Mouse (Mus musculus) T-cell, adult 2 months (primary cell): Measurements from ENCODE around the gene Cntn1.

ENCODE experiments used
- DNase-seq: peaks from one replicate; pipeline ENCODE4 v3.0.0; 2022; ENCODE audit warnings: low spot score

Cntn1 gene

DNA sequence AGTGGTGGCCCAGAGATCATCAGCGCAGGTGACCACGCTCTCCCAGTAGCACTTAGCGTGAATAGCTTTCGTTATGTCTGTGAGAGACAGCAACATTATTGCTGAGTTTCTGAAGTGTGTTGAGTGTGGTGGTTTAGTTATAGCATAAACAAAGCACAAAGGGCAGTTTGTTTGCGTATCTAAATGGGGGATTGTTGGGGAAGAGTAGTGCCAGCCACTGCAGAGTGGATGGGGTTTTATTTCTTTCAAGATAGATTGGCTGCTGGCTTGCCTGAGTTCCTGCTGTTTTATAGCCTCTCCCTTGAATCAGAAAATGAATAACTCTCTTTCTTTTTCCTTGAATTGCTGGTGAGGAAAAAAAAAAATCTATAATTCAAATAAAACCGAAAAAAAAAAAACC lies 86.1 kb downstream of the Cntn1 start:
- DNase-seq: no peak

DNA sequence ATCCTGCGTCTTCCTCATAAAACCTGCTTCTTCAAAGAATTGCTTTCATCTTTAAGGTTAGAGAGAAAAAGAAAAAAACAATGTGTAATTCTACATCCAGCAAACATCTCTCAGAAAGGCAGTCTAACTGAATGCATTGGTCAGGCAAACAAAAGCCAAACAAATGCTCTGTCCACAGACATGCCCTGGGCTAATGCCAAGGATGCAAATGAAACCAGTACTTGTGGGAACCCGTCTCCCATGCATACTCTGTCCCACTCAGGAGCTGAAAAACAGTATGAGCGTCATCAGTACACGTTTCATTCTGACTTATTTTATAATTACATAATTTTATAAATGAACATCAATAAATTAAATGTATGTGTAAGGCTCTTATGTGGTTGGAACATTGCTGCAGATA lies 91.0 kb downstream of the Cntn1 start:
- no peak for DNase-seq

DNA sequence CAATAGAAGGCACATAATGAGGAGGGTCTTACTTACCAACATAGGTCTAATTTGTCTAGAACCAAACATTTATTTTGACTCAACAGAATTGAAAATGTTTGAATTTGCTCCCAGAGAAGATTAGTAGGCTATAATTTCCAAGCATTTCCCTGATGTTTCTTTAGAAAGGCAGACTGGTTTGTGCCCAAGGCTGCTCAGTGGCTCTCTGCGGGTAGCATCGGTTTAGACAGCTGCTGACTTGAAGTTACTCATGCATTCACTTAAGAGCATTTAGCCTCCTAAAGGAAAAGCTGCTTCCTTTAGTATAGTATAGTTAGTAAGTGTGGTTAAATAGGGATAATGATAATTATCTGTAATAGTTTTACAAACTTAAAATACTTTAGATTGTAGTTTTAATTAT lies 104.0 kb downstream of the Cntn1 start:
- no peak for DNase-seq

DNA sequence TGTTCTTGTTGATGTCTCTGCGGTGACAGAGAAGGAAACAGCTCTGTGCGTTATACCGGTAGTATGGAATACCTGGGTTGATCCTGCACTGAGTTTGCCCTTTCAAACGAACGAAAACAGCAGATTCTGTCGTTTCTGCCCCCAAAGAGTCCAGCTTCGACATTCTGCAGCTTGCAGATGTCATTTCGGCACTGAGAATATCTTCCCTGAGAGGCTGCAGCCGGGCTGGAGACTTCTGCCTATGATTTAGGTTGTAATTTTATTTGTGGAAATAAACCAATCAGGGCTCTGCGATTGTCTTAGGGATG lies 109.8 kb downstream of the Cntn1 start:
- no peak for DNase-seq

DNA sequence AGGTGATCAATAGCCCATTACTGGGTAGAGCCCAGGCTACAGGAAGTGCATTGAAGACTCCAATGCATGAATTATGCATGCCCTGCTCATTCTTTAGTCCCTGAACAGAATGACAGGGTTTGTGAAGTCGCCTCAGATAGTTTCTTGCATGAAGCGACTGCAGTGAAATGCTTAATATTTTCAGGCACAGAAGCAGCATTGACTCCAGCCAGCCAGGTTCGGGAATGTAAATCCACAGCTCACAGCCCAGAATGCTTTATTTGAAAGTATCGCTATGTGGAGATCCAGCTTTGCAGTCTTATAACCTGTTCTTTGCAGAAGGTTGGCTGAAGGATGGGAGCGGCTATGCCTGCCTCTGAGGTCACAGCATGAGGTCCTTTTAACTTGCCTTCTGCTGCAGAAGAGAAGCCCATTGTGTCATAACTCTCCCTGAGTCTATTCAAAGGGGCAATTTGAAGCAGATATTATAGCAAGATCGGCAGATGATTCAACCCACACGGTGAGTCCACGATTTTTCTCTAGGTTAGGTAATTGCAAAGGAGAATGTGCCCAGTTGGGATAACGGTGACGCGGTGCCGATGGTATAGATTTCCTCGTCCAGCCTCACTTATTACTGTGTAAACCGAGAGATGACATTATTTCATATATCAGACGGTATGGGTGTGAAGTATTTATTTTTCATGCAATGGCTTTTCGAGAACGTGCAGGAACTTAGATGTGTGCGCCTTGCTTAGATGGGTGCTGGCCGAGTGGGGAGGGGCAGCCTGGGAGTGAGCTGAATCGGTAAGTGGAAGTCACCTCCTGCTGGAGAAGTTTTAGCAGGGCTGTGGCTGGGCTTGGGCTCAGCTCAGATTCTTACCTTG lies 110.4 kb downstream of the Cntn1 start:
- no peak for DNase-seq

DNA sequence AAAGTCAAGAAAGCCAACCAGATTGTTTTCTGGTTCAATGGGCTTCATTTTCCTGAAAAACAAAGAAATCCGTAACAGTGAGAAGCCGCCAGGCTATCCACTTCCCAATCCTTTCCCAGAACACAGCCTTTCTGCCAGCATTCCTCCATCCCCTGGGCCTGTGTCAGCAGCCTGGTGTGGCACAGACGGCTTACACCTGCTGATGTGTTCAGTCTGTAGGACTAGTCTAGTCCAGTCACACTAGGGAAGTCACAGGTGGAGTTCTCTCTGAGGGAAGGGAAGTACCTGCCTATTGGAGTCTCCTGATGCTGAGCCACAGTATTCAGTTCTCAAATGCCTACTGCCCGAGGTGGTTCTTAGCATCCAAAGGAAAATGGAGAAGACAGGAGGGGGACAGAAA lies 111.9 kb downstream of the Cntn1 start:
- DNase-seq: no peak

DNA sequence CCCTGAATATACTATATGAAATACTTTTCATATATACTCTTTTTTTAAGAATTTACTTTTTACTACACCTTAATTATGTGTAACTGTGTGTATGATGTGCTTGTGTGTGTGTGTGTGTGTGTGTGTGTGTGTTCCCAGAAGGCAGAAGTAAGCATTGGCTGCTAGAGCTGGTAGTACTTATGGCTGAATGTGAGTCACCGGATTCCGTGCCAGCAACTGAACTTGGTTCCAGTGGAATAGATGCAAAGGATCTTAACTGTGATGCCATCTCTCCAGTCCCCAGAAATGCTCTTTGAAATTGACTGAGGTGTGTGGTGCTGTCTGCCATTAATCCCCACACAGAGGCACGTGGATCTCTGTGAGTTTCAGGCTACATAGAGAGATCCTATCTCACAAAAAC lies 113.2 kb downstream of the Cntn1 start:
- no peak for DNase-seq

DNA sequence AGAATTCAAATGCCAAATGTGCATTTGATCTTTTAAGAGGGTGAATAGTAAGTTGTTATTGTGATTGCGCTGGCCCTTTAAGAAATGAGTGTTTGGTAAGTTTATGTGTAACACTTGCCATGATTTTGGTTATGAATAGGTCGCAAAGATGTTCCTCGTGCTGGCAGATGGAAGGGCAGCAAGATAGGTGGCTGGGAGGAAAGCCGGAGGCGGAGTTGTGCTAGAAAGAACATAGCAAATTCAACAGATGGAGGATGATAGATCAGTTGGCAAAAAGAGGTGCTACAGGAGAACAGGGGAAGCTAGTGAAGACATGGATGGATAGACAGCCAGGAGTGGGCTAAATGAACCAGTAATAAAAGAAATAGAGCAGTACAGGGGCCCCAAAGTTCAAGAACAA lies 115.3 kb downstream of the Cntn1 start:
- DNase-seq: no peak

DNA sequence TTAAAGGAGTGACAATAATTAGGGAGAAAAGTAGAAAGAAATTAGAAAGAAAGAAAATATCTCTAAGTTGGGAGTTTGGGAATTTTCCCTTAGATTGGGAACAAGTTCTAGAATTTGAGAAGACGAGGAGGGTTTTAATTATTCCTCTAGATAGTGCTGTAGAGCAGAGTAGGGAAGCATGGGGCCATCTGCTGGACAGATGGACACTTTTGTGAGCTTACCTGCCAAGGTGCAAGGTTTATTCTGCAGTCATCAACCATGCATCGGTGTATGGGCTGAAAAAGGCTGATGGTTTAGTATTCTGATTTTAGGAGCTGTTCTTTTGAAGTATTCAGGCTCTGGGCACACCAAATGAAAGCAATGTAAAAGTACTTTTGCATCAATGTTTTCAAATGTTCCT lies 124.8 kb downstream of the Cntn1 start:
- DNase-seq: no peak

DNA sequence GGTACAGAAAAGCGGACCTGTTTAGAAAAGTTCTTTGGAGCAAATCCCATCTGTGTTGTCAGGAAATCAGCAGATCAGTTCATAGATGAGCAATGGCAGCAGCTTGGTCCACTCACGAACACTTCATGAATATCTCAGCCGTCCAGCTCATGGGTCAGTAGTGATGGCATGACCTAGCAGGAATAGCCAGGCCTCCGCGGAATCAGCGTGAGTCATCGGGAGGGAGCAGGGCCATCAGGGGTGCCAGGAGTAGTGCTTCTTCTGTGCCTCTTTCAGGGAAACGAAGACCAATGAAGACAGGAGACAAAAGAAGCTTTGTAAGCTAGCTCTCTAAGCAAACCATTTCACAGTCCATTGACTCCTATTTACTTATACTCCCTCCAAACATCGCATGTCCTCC lies 126.4 kb downstream of the Cntn1 start:
- DNase-seq: no peak

DNA sequence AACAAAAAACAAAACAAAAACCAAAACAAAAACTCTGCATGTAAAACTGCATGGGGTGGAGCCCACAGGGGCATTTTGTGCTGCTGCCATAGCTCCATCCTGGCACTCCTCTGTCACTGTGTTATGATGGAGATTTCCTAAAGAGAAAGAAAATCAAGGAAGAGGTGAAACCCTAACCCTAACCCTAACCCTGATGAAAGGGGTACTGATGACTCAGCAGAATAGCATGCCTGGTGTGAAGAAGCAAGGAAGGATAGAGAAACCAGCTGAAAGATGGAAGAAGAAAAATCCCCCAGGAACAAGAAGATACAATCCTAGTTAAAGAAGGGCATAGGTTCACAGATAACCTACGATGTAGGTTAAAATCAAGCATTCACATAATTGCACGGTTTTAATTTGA lies 134.5 kb downstream of the Cntn1 start:
- DNase-seq: no peak

DNA sequence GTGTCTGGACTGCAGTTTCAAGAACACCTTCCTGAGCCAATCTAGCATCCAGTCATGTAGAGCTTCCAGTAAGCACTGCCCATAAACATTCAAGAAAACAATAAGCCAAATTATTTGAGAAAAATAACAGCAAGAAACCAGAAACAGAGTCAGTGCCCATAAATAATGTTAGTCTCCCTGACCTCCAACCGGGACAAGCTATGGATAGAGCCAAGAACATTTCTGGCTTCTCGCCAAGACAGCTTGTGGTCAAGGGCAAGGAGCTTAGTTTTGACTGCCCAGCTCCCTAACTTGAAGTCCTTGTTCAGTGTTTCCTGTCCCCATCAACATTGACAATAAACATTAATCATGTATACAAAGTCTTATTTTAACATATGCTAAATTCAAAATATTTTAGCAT lies 139.0 kb downstream of the Cntn1 start:
- DNase-seq: no peak

DNA sequence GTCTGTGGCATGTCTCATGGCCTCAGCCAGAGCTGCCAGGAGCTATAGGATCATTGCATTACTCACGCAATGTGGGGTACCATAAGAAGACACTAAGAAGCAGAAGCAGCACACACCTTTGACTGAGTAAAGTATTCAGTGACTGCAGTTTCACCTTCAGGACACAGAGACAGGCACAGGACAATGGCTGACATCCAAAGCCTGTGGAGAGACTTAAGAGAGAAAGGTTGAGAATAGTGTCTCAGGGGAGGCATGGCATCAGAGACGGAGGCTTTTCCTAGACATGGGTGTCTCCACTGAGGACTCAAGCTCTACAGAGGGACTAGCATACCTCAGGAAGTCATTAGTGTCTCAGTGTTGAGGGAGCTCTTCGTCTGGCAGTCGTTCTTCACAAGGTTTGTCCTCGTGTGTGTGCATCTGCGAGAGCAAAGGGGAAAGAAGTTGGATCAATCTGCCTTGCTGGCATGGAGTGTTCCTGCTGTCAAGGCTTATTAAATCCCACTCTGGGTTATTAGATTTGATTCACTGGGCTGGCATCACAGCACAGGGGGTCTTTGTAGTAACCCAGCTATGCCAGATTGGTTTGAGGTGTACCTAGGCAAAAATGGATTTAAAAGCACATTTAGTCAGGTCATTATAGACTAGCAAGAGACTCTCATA lies 149.5 kb downstream of the Cntn1 start:
- DNase-seq: no peak

DNA sequence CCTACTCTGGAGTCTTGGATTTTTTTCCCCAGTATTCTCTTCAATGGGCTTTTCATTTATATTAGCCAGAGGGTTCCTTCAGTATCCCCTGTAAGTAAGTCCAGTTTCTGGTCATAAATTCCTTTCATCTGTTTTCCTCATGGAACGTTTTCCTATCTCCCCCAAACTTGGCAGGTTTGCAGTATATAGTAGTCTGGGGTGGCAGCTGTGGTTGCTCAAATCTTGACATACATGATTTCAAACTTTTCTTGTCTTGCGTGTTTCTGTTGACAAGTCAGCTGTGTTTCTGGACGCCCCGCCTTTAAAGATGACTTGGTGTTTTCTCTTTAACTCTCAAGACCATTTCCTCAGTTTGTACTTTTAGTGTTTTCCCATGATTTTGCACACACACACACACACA lies 155.7 kb downstream of the Cntn1 start:
- DNase-seq: no peak

DNA sequence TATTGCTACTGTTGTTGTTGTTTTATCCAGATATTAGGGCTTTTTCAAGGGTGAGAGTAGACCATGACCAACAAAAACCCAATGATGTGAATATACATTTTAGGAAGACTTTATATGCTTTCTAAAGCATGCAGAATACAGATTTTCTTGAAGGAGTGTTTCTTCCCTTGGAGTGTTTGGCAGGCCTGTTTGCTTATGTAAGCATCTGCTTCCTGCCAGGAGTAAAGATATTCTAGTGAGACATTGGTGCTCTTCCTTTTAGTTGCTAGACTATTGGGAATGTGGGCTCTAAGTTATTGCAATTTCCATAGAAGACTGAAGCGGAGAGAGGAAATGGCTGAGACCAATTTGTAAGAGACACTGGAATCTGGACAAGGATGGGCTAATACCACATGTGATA lies 158.8 kb downstream of the Cntn1 start:
- DNase-seq: no peak

DNA sequence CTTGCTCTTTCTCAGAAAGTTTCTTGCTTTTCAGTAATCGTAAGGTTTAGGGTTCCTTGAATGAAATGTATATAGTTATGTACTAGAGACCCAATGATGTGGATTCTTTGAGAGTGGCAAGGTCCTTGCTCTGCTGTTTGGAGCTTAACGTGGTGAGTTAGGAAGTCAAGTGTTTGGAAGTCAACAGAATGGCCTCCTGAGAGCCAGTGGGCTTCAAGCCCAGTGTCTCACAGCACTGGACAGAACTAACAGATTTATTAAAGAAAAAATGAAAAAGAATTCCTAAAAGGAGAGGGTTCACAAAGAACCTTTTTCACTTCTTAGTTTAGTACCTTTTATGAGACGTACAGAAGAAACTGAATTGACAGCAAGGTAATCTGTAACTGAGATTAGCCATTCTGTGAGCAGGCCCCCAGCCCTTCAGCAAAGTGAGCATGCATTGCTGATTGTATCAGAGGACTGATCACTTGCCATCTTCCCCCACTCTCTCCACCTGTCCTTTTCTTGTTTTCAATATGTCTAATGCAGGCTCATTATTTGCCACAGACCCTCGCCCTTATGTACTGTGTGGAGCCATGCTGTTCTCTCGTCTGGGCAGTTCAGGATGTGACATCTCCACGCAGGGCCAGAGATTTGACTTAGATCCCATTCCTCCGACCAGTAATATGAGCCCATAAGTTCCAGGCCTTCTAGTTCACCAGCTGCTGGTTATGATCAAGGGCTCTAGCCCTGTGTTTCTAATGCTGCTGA lies 159.7 kb downstream of the Cntn1 start:
- no peak for DNase-seq

DNA sequence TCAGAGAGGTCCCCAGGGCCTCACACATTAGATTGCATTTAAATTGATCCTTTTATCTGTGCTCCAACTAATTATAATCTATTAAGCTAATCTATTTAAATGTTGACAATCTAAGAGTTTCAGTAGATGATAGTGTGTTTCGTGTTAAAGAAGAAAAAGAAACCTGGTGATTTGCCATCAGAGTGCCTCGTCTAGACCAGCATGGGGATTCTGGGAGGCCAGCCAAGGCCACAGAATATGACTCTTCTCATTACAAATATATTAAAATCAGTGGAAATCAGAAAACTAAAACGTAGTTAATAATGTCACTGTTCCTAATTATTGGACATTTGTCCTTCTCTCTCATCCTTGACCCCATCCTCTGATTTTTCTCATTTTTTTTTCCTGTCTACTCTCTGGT lies 164.9 kb downstream of the Cntn1 start:
- DNase-seq: no peak

DNA sequence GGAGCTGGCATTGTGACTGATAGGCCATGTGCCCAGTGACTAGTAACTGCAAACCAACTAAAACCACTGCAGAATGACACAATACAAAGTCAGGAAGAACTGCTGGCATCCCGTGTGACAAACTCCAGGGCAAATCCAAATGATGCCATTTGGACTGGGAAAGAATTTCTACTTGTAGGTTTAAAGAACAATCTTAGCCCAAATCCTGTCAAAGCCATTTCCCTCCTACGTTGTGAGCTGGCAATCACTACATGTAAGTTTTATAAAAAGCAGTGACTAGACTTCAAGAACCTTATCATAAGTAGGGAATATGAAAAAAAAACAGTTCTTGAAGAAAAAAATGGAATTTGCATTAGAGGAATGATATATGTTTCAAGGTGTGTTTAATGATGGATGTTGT lies 170.5 kb downstream of the Cntn1 start:
- no peak for DNase-seq

DNA sequence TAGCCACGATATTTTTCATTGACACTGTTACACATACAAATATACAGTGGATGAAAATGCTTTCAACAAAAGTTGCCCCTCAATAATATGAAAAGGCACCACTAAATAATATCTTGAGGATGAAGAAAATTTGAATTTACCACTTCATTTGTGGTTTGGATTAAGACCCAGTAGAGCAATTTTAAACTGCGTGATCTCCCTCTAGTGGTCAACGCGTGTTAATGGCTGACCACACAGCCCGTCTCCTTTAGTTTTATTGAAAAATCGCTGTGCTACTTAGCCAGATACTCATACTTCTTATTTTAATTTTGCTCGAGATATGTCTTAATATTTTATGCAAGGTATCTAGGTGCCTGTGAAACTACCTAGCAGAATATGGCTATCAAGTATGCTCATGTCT lies 180.4 kb downstream of the Cntn1 start:
- DNase-seq: no peak

DNA sequence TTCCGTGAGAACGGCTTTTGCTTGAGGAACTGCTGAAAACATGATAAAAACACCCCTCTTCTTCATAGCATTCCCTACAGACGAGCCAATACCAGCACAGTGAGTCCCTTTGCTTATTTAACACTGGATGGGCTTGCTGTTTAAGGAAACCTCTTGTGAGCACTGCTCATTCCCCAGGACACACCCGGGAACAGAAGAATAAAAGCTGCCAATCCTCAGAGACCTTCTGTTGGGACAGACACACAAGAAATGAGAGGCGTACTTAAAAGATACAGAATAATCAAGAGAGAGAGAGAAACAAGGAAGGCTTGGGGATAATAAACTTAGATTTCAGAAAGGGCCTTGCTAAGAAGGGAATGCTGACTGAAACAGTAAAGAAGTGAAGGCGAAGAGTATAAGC lies 184.9 kb downstream of the Cntn1 start:
- no peak for DNase-seq

DNA sequence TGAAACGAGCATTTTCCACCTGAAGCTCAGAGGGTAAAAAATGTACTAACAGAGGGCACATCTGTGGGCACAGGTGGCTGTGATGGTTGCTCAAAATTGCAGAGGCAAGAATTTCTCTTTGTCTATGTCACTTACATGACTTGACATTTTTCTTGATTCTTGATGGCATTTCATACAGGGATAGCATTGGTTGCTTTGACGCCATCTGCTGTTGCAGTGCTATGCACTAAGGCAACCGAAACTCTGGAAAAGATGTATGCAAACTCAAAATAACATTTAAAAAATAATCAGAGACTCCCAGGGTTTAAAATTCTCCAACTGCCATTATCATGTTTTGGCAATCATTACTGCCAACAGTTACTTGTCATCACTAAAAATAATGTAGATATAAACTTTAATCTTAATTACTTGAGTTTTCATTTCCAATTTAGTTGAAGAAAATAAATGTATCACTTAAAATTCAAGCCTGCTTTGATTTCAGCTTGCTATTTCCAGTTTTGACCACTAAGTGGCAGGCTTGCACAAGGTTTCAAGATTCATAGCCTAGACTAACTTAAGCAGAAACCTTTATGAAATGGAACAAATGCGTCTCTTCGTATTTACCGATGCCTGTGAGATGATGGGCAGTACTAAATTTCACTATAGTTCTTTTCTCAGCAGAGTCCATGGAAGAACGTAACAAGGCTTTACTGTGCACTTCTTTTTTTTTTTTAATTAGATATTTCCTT lies 214.2 kb downstream of the Cntn1 start:
- no peak for DNase-seq

DNA sequence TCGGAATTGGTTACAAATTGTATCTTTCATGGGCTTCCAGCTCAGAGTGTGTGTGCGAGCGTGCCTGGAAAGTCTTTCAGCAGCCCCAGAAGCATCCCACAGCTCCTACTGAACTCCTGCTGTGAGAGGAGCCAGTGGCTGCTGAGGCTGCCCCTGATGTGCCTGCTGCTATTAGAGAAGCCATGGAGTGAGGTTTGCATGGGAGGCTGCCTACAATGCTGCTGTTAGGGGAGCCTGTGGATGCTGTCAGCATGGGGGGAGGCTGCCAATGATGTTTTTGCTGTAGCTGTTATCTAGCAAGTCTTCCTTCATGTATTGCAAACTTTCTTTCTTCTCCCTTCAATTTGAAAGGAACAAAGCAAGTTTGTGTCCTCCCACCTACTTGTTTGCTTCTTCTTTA lies 217.4 kb downstream of the Cntn1 start:
- DNase-seq: no peak
